Mouse (Mus musculus) C2C12 (cell line): Measurements from ENCODE around the gene Rras2. TPM values are rescaled to one million over a fixed set of nuclear protein-coding genes. Genes with fewer than 3 reads are reported as not detected.

Experiments used
- H3K27me3 ChIP-seq: one replicate; pipeline ENCODE4 v1.6.1; 2011; ENCODE audit not compliant: control insufficient read depth, insufficient read depth, insufficient read length
- H3K36me3 ChIP-seq: one replicate; pipeline ENCODE4 v1.6.1; 2011; ENCODE audit not compliant: control insufficient read depth, insufficient read depth
- H3K4me3 ChIP-seq: one replicate; pipeline ENCODE4 v1.5.1; 2011; ENCODE audit warnings: mild to moderate bottlenecking, control low read depth; ENCODE audit not compliant: poor library complexity, insufficient read depth, severe bottlenecking
- H3K79me2 ChIP-seq: one replicate; pipeline ENCODE4 v1.6.1; 2011; ENCODE audit not compliant: control insufficient read depth, insufficient read depth
- H3K79me3 ChIP-seq: one replicate; pipeline ENCODE4 v1.6.1; 2011; ENCODE audit warnings: low read depth, control low read depth
- H3ac ChIP-seq: one replicate; pipeline ENCODE3; 2011; ENCODE audit warnings: low read depth; ENCODE audit not compliant: control insufficient read depth, insufficient read length
- CEBPB ChIP-seq: IDR thresholded peaks from one replicate; pipeline ENCODE4 v1.6.1; 2011; ENCODE audit warnings: low read depth, mild to moderate bottlenecking, control low read depth, moderate library complexity
- CTCF ChIP-seq: IDR thresholded peaks from one replicate; pipeline ENCODE4 v1.5.1; 2011; ENCODE audit not compliant: control insufficient read depth, insufficient read depth, insufficient read length
- FOSL1 ChIP-seq: IDR thresholded peaks from one replicate; pipeline ENCODE4 v1.8.0; 2011; ENCODE audit warnings: mild to moderate bottlenecking, low read length; ENCODE audit not compliant: poor library complexity, insufficient read depth, severe bottlenecking
- MAX ChIP-seq: IDR thresholded peaks from one replicate; pipeline ENCODE4 v1.6.1; 2011; ENCODE audit warnings: mild to moderate bottlenecking, control low read depth
- MYOD1 ChIP-seq: IDR thresholded peaks from one replicate; pipeline ENCODE4 v1.6.1; 2011; ENCODE audit warnings: low read depth; ENCODE audit not compliant: control insufficient read depth, insufficient read length
- MYOG ChIP-seq: IDR thresholded peaks from one replicate; pipeline ENCODE4 v1.6.1; 2011; ENCODE audit not compliant: control insufficient read depth, insufficient read length; ENCODE audit errors: extremely low read depth
- USF1 ChIP-seq: IDR thresholded peaks from one replicate; pipeline ENCODE4 v1.6.1; 2011; ENCODE audit warnings: low read depth, mild to moderate bottlenecking, control low read depth, moderate library complexity
- polyA plus RNA-seq: library from polyadenylated mRNA; unstranded; fragments of >200 nt; fragmentation: generic; extraction: Trizol; gene quantifications from one replicate; pipeline ENCODE4 v1.2.1, GENCODE M21; 2012; ENCODE audit warnings: missing spikeins

The Rras2 gene
- polyA plus RNA-seq, 1 experiment: 55.3 TPM

- TF ChIP-seq CTCF: no peak
- TF ChIP-seq FOSL1: no peak
- TF ChIP-seq MAX: no peak
- TF ChIP-seq MYOD1: no peak
- TF ChIP-seq USF1: no peak
- no peak for TF ChIP-seq CEBPB
- TF ChIP-seq MYOG: no peak
- peaks cover 22% of the 10 kb centered on the region for H3K27me3 ChIP-seq
- no peaks in the 10 kb centered on the region for H3K79me2 ChIP-seq
- no peaks in the 10 kb centered on the region for H3K79me3 ChIP-seq
- no peak overlapping the region for H3ac ChIP-seq
- H3K4me3 ChIP-seq: no peak overlapping the region
- H3K36me3 ChIP-seq: no peaks in the 10 kb centered on the region
Observed at GRCm38 (mm10) chr7:114004171-114004570, 113.4 kb downstream of the Rras2 start.

DNA sequence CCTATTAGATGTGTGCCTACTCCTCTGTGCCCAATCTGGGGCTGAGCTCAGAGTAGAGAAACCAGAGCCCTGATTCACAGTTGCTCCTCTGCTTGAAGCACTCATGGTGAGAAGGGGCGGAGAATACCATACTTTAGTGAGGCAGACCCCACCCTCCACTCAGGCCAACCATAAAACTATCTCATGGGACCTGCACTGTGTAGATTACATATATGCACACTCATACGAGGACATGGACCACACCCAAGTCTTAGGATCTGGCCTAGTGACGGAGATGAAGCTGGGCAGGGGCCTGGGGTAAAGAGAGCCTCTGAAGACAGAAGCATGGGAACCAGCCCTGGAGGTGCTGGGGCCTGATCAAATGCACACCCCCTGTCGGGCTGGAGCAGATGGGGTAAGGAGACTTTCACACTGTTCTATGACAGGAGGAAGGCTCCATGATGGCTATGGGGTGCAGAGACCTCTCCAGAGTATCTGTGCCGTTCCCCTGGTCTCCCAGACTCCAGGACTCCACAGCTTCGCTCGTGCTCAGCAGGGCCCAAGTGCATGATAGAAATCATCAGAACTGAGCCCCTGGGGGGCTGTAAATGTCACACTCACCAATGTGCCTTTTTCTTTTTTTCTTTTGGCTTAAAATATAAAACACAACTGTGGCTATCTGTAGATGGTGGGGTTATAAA is 119.8 kb downstream of the Rras2 start:
- Histone ChIP-seq H3K79me2 (no peaks in the 10 kb centered on the region), H3K79me3 (no peaks in the 10 kb centered on the region), H3ac (no peak overlapping the region), H3K4me3 (no peak overlapping the region), H3K27me3 (peaks cover 21% of the 10 kb centered on the region), H3K36me3 (no peaks in the 10 kb centered on the region)
- no peak for TF ChIP-seq CEBPB
- no peak for TF ChIP-seq USF1
- no peak for TF ChIP-seq MYOD1
- TF ChIP-seq FOSL1: no peak
- no peak for TF ChIP-seq MYOG
- no peak for TF ChIP-seq MAX
- no peak for TF ChIP-seq CTCF

Other genes with a start within 250 kb of the Rras2 start
- gene Copb1, start 136.9 kb upstream of the Rras2 start, polyA plus RNA-seq: 53.9 TPM
- 163 TPM for gene Psma1, start 158.3 kb upstream of the Rras2 start, polyA plus RNA-seq